Mouse (Mus musculus) right cerebral cortex, postnatal 10 days (tissue): ENCODE results near the gene Adgrg5.
A peak's percentile ranks its signal among the peaks of the same experiment; 100 is the strongest.

Source experiments
- DNase-seq, 2 experiments: peaks; one replicate each; pipeline ENCODE4 v3.0.0; 2021; ENCODE audit warnings: low spot score in 2 of 2

Gene Adgrg5

DNA sequence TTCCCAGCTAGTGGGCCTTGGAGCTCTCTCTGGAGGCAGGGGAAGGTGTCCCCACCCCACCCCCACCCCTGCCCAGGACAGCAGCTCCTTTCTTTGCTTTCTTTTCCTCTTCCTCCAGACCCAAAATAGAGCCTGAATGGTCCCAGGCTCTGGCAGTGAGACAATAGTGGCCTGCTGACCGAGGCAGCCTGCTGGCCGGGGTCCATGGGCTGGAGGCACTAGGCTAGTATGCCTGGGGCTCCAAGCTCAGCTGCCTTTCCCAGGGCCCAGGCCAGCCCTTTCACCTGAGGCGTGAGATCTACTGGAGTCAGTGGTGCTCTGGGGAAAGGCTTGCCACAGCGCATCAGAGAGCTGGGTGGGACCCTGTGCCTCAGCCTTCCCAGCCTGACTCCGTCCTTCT is 69.0 kb downstream of the Adgrg5 start:
- peak; percentile 89 to 92 for DNase-seq
